Mouse (Mus musculus) spleen, postnatal 10 days (tissue): ENCODE measurements at regions not wholly inside any gene's neighbourhood (a gene's known extent, or its start where the extent isn't known, plus 50 kb on each side); places are given as distances from the start of the nearest gene placed in this dataset.
"Not testable (repeated sequence)": the region's sequence is repeated elsewhere in the genome, so short reads cannot be mapped to it uniquely, and the experiment has no call there.

Experiments
- DNase-seq, 2 experiments: peaks; one replicate each; pipeline ENCODE4 v3.0.0; 2021 to 2022; ENCODE audit warnings: low spot score in 2 of 2

DNA sequence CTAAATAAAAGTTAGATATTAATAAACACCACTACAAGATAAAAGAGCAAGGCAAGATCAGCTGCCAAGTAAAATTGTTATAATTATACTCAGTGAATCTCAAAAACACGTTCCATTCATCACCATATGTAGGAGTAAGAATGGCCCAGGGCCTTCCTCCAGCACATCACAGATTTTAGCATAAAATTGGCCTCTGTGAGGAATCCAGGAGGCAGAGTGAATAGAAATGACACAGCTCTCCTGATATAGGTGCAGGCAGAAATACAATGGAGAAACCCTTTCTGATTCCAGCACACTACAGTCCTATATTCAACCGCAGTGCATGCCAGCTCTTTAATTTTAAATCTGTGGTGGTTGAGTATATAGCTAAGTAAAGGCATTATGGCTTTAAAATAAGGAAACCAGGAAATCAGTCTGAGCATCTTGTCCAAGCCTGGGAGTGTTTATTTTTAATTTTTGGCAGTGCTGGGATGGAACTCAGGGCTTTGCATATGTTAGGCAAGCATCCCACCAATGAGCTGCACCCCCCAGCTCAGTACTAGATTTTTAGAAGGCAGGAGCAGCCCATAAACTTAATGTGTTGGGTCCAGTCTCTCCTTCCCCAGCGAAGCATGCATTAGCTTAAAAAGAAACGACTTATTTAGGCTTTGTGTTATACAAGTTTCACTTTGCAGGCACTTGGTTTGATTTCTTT, 158.3 kb upstream of the Ptprz1 start:
- DNase-seq = no peak

DNA sequence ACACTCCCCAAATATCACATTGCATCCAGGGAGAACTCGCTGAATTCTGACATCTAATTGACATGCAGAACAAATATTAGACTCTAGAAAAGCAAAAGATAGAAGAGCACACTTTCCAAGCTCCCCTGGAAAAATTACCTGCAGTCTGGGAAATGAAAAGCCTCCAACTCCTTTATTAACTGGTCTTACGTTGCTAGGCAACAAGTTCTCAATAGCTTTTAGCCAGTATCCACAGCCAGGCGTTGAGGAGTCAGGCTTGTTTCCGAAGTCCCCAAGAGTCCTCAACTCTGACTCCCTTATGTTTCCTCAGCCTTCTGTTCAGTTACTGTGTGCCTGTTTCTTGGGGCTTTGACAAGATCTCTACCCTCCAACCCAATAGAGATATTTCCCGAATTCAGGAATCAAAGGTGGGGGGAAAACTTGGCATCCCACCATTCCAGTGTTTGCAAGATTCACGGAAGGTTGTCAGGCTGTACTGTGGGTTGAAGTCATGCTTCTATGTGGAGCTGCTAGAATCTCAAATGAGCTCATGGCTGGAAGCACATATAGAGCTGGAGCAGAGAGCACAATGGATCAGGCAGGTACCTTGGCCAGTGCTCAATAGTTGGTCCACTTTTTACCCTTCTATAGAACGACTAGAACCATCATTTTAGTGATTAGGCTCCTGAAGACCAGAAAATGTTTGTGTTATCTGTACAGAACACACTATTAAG, 159.0 kb upstream of the Ptprz1 start:
- no peak for DNase-seq

DNA sequence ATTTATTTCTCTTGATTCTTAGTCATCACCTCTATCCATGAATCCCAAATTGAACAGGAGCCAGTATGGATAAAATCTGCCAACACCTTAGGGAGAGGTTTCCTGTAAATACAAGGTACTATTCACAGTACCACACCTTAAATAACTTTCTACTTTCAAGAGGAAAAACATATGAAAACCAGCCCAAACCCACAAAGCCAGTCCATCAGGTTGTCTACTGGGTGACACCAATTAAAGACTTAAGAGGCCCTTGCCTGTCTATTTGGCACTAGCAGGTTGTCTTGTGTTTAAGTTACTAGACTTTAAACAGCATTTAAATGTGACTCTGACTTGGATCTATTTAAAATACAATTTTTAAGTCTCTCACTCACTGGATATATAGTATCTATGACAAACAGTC, 177.1 kb upstream of the Ptprz1 start:
- no peak for DNase-seq

DNA sequence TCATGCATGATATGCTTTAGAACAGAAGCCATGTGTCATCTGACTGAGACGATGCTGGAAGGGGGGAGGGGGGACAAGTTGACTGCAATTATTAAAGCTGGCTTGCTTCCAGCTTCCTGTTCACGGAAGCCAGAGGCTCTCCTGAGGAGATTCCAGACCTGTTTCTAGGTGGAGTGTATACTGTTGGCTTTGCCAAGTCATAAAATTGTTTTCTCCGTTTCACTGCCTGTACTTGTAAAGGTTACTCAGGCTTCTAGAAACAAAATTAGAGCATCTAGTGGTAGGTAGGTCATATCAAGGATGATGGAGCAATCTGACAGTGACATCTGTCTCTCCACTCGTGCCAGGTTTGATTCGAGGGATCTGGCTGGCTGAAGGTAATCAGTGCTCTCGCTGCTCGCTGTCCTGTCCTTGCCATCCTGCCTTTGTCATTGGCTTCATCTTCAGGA, 186.6 kb upstream of the Ptprz1 start:
- DNase-seq = no peak

DNA sequence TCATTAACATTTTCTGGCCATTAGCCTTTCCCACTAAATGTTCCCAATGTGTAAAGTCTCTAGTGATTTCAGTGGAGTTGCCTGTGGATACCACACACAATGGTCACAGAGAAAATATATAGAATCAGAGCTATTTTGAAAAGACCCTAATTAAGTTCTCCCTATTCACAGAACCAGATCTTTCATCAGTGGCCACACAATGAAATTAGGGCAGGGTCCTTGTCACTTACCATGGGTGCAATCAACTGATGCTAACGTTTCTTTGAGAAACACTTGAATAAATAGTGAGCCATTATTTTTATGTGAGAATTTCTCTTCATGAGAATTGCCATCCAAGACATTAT, 200.7 kb upstream of the Ptprz1 start:
- DNase-seq = no peak

DNA sequence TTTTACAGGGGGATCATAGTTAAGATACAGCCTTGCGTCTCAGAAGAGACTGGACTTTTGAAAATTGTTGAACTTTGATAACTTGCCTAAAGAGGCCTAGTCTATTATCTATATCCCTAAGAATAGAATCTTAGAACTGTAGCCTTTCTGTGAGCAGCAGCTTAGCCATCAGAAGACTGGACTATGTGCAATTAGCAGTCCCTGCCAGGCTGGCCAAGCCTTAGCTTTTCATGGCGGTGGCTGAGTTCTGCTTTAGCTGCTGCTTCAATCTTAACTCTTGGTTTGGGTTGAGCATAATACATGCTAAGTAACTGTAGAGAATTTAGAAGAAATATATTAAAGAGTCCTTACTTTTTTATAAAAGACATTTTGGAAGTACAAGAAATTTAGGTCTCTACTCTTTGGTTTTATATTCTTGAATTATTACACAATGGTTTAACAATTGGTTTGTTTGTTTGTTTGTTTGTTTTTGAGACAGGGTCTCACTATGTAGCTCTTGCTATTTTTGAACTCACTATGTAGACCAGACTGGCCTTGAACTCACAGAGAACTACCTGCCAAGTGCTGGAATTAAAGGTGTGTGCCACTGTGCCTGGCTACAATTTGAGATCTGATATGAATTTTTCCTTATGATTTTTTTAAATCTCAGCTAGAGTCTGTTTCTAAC, 201.2 kb upstream of the Ptprz1 start:
- no peak for DNase-seq

DNA sequence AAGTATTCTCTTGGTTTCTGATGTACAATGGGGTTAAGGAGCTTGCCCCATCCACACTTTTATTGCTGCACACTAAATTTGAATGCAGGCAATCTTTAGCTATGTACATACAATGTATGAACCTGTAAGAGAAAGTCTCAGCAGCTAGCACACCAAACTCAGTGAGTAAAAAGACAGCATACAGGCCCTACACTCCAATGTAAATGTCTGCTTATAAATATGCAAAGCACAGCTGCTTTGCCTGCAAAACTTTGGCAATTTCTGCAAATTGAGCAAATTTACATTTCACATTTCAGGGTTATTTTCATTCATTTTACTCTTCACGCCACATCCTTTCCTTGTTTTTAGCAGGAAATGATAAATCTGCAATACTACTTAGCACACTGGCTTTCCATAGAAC, 203.8 kb upstream of the Ptprz1 start:
- no peak for DNase-seq

DNA sequence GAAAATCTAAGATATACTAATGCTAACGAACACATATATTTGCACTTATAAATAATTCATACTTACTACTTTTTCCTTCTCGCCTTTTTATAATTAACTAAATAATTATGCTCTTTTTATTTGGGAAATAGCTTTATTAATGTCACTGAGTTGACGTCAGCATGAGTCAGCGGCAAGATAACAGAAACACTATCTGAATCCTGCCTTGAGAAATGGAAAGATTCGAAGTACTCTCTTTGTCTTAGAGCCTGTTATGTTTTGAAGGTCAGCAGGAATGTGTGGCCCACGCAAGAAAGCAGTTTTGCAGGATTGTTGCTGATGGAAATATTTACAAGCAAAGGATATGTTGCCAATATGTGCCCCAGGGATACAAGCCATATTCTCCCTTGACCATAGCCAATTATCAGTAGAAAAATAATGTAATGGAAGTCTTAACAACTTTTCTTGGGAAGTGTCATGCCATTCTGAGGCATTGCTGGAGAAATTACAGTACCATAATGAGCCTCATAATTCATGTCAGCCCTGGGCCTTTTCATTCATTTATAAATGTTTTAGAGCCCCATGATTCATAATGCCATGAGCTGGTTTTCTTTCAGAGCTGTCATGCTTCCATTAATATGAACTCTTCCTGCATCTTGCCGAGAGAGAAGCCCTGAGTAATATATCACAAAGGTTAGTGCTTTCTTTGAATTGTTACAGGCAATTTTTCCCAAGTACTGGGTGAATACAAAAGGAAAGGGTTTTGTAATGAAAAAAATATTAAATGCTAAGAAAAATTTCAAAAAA, 206.9 kb upstream of the Ptprz1 start:
- DNase-seq = no peak

DNA sequence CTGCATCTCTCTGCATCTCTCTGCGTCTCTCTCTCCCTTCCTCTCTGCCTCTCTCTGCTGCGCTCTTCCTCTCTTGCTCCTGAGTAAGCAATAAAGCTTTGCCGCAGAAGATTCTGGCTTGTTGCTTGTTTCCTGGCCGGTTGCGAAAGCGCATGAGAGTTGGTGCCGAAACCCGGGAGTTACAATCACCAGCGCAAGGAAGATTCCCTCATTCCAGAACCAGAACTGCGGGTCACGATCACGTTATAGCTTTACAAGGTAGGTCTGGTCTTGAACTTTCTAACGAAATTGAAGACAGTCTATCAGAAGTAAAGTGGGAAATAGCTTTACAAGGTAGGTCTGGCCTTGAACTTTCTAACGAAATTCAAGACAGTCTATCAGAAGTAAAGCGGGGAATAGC, 217.9 kb upstream of the Ptprz1 start:
- DNase-seq = not testable (repeated sequence)

DNA sequence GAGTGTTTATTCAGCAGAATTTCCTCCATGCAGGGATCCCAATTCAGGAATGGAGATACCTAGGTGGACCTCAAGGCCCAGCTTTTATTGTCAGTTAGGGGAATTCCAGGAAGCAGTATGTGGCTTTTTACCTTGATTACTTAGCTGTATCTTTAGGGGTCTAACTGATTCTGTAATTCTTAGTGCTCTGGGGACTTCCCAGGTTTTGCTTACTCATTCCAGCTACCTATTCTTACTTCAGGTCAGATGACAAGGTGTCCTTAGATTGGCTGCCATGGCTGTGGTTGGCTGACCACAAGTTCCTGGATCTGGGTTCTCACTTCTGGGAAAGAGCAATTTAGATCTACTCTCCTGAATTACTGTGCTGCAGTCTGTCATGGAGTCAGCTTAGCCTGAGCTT, 235.2 kb upstream of the Ptprz1 start:
- DNase-seq = no peak

DNA sequence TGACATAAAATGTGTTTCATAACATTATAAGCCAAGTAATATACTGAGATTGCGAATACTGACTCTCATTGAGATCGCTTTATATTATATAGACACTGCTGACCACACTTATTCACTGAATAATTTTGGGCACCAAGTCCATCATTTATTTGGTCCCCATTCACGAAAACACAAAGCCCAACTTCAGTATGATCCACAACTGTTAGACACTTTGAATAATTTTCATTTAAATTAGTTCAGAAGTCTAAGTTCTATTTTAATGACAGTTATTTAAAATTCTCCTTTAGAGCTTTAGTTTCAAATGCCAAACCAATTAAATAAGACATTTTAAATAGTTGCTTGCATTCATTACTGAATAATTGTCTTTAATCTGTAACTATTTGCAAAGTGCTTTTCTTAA, 240.2 kb upstream of the Ptprz1 start:
- no peak for DNase-seq

DNA sequence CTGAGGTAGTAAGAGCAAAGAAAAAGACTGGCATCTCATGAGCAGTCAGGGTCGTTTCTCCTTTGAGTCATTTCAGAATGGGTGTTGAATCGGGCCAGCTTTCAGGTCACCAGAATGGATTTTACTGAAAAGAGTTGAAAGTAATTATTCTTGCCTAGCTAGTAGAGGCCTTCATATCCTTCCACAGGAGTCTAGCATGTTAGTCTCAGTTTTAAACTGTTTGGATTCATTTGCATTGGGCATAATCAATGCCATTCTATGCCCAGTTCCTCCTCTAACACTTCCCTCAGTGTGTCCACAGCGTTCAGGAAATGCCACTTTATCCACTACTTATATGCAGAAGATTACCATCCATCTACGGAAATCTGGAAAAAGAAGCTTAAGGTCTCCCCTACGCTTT, 240.6 kb upstream of the Ptprz1 start:
- no peak for DNase-seq

DNA sequence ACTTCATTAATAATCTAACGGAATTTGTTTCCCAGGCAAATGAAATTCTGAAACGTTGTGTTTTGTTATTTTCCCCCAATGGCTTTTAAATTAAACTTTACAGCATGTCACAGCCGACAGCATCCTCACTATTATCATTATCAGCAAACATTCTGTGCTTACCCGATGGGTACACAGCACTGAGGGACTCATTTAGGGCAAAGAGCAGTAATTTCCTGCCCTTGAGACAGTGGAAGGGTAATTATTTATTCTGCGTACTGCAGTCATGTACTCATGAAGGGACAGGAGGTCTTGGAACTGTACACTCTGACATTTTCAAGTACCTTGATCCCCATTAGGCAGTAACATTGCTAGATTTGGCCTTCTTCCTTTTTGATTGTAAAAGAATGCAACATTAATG, 235.5 kb upstream of the Fam3c start:
- DNase-seq = no peak

DNA sequence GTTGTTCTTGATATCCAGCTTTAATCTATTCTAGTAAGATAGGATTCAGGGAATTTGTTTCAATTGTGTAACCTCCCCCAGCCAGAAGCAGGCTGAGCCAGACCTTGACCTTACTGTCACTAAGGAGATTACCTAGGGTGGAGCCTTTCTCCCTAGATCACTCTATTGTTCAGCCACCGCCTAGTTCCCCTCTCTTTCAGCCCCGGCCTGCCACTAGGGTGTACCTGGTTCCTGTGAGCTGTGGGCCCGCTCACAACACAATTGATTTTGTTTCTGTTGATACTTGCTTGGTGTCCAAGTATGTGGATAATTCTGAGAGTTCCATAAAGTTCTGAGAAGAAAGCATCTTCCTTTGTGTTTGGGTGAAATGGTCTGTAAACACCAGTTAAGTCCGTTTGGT, 228.8 kb upstream of the Fam3c start:
- DNase-seq = no peak

DNA sequence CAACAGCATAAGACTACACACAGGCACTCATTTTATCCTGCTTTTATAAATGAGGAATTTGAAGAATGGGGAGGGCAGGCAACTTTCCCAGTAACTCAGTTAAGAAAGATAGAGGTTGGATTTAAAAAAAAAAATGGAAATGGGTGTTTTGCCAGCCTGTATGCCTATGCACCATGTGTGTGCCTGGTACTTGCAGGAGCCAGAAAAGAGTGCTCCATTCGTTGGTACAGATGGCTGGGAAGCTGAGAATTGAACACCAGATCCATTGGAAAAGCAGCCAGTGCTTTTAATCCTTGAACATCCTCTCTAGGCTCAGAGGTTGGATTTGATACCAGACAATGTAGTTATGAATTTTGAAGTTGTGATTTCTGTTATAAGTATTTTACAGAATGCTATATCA, 216.9 kb upstream of the Fam3c start:
- no peak for DNase-seq

DNA sequence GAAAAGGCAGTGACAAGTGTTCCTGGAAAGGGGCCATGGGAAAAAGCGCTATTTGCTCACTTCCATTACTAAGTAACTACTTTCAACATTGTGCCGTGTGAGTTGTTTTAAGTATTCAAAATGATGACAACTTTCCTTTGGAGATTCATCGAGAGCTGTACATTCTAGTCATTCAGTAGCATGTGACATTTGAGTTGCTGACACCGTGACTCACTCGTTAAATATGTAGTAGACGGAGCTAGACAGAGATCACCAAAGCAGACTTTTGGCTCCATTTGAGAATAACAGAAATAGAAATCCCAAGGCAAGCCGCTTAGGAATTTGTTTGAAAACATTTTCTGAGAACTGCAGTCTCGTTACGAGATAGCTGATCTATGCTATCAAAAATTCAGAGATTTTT, 211.8 kb upstream of the Fam3c start:
- no peak for DNase-seq

DNA sequence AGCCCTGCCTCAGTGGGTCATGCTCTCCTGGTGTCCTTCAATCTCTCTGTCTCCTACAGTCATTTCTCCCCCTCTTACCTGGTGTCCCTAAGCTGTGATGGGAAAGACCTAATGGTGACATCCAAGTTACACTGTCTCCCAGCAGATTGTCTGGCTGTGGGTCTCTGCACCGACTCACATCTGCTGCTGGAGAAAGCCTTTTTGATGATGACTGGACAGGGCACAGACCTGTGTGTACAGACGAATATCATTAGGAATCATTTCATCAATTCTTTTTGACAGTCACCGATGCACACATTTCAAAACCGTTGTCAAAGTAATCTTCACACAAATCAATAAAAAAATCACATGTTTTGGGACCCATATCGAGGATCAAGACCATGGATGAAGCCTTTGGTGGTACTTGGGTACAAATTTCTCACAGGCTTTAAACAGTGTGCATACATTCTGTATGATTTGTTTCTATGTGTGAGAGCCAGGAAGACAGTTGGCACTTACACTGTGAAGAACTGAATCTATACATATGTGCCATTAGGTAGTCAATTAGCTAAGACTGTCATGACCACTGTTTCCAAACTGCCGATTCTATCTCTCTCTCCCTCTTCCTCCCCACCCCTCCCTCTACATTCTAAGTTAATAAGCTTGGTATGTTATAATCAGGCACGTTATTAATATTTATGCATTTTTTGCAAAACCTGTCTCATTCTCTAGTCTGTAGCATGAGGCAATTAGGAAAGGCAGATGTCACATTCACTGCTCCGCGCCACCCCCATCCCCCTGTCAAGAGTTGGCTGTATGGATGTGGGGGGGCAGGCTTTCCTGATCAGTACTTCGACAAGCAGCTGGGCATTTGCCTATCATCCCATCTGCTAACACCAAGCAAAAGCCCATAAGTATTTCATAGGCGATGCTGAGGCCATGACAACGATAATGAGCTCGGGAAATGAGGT, 192.5 kb upstream of the Fam3c start:
- DNase-seq = no peak

DNA sequence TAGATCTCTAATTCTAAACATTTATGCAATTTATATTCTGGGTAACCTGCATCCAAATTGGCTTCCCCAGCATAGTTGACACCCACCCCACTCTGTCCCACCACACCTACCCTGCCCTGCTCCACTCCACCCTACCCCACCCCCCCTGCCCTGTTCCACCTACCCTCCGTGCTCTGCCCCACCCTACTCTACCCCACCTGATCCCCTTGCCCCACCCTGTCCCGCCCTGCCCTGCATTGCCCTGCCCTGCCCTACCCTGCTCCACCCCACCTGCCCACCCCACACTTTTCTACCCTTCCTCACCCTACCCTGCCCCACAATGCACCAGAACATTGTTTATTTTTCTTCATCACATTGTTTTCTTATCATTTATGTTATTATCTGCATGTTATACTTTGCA, 185.6 kb upstream of the Fam3c start:
- DNase-seq = no peak

DNA sequence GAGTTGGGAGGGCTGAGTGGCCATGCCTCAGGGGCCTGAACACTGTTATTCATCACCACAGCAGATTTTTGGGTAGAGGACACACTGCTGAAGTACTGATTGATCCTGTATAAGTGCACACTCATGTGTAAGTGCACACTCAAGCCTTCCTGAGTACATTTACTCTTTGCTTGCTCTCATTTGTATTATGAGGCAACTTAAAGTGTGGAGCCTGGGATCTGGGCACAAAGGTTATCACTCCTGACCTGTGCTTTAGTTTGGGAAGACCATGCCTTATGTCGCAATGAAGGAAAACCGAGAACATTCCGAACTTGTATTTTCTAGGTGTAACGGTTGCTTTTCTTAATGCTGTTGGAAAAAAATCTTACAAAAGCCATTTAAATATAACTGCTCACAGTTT, 182.2 kb upstream of the Fam3c start:
- no peak for DNase-seq

DNA sequence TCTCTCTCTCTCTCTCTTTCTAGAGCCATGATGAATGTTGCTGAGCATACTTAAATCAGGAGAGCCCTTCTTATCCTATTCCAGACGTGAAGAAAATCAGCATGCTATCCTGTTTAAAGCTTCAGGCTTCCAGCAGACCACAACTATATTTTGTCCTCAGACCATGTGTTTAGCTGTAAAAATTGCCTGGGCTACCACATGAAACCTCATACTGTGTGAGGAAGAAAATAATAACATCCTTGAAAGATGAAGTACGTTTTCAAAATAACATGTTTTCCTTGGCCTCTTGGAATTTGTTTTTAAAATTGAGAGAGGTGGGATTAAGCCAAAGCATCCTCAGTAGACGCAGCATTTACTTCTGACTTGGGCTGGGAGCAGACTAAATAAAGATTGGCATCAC, 168.3 kb upstream of the Fam3c start:
- no peak for DNase-seq

DNA sequence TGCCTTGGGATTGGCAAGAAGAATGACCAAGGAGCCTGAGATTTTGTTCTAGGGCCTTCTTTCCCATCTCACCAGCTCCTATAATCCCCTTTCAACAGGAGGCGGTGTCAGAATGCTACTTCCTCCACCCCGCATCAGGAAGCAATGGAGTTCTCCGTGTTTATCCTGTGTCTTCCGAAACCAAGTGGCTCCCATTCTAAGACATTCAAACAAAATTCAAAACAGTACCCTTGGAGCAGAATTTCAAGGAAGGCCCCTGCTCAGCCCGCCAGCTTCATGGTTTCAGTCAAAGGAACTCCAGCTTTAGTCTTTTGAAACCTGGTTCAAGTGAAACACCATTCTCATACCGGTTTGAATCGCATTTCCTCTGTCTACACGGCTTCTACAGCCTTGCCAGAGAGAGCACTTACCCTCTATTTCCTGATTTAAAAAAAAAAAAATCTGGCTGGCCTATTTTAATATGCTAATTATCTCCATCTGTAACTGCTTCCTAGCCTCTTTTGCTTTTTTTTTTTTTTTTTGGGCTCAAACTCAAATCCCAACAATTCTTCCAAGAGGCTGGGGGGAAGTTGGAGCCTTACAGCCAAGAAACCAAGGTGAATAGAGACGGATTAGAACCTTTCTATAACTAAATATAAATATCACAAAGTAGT, 167.7 kb upstream of the Fam3c start:
- no peak for DNase-seq
